Mouse (Mus musculus) lung, adult 2 months (tissue): ENCODE measurements around the gene Uggt1.

ENCODE experiments used
- CTCF ChIP-seq: fragments of 200-500 bp; IDR thresholded peaks from 2 replicates; pipeline ENCODE4 v1.5.1; 2011; ENCODE audit warnings: mild to moderate bottlenecking, low read length, control low read depth; ENCODE audit not compliant: insufficient read depth
- POLR2A ChIP-seq: fragments of 200-500 bp; IDR thresholded peaks from 2 replicates; pipeline ENCODE4 v1.6.1; 2011; ENCODE audit warnings: low read depth, mild to moderate bottlenecking, control low read depth, low read length, borderline replicate concordance; ENCODE audit errors: extremely low read depth

DNA sequence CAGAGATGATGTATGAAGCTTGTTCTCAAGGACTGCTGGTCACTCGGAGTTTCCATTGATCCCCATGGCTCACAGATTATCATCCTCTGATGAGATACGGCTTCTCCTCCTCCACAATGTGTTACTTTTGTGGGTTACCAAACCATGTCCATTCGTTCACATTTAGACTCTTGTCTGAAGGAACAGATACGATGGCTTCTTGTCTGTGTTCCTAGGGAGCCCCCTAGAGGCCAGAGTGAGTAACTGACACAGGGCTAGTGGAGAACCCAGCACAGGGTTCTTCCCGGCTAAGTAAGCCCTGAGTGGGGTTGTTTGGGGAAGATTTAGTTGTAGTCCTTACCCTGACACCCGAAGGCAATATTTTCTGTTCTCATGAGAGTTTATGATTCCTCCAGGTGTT is 8.3 kb upstream of the Uggt1 start:
- TF ChIP-seq CTCF (peak; percentile 70), POLR2A (no peak)
